Mouse (Mus musculus) lung, embryonic 14.5 days (tissue): ENCODE measurements at regions not wholly inside any gene's neighbourhood (a gene's known extent, or its start where the extent isn't known, plus 50 kb on each side); places are given as distances from the start of the nearest gene placed in this dataset.

Experiments
- ATAC-seq: fragments of 200-750 bp; cut with Nextera tagmentation; 2 replicates; pipeline ENCODE4 v1.8.0; 2017; ENCODE audit warnings: mild to moderate bottlenecking, moderate TSS enrichment, moderate library complexity; ENCODE audit not compliant: insufficient read depth
- DNase-seq: peaks from one replicate; pipeline ENCODE4 v3.0.0-alpha.2; 2015
- H3K27ac ChIP-seq: fragments of 300-500 bp; sonication (generic); 2 replicates; pipeline ENCODE4 v1.5.1; 2014; ENCODE audit warnings: low read depth, mild to moderate bottlenecking, moderate library complexity
- H3K27me3 ChIP-seq: fragments of 300-500 bp; sonication (generic); 2 replicates; pipeline ENCODE4 v1.6.1; 2014; ENCODE audit warnings: low read length, control low read depth; ENCODE audit not compliant: insufficient read depth
- H3K36me3 ChIP-seq: fragments of 300-500 bp; sonication (generic); 2 replicates; pipeline ENCODE4 v1.6.1; 2014; ENCODE audit warnings: control low read depth; ENCODE audit not compliant: insufficient read depth
- H3K4me1 ChIP-seq: fragments of 300-500 bp; sonication (generic); 2 replicates; pipeline ENCODE4 v1.6.1; 2014; ENCODE audit warnings: antibody characterized with exemption, control low read depth; ENCODE audit not compliant: insufficient read depth
- H3K4me2 ChIP-seq: fragments of 300-500 bp; sonication (generic); 2 replicates; pipeline ENCODE4 v1.6.1; 2014; ENCODE audit warnings: mild to moderate bottlenecking
- H3K4me3 ChIP-seq: fragments of 300-500 bp; sonication (generic); 2 replicates; pipeline ENCODE4 v1.5.1; 2014; ENCODE audit warnings: low read depth, low read length
- H3K9ac ChIP-seq: fragments of 300-500 bp; sonication (generic); 2 replicates; pipeline ENCODE4 v1.6.1; 2014
- H3K9me3 ChIP-seq: fragments of 300-500 bp; sonication (generic); 2 replicates; pipeline ENCODE4 v1.6.1; 2016; ENCODE audit warnings: low read depth, low read length, control low read depth
- CTCF ChIP-seq: IDR thresholded peaks from 2 replicates; pipeline ENCODE4 v1.5.1; 2016; ENCODE audit warnings: antibody characterized with exemption, low read depth
- WGBS: fragments of 180-500 bp; shearing (Covaris S2); extraction: QIAGEN DNeasy Blood & Tissue Kit; methylation state at CpG from one replicate; pipeline ENCODE4 v1.1.7; 2014; 5-methylcytosine and 5-hydroxymethylcytosine counted together

GRCm38 (mm10) chr9:52337786-52338322 is 169.5 kb upstream of the Zc3h12c start:
- Histone ChIP-seq H3K27me3 (no peaks in the 10 kb centered on the region), H3K9ac (no peak overlapping the region), H3K4me2 (no peak overlapping the region), H3K4me1 (no peaks in the 10 kb centered on the region), H3K9me3 (no peaks in the 10 kb centered on the region), H3K27ac (no peak overlapping the region), H3K4me3 (no peak overlapping the region), H3K36me3 (no peaks in the 10 kb centered on the region)
- ATAC-seq: no peak
- 80% methylated on average over 4 of the region's 4 CpGs for WGBS
- DNase-seq: no peak
- TF ChIP-seq CTCF: no peak

DNA sequence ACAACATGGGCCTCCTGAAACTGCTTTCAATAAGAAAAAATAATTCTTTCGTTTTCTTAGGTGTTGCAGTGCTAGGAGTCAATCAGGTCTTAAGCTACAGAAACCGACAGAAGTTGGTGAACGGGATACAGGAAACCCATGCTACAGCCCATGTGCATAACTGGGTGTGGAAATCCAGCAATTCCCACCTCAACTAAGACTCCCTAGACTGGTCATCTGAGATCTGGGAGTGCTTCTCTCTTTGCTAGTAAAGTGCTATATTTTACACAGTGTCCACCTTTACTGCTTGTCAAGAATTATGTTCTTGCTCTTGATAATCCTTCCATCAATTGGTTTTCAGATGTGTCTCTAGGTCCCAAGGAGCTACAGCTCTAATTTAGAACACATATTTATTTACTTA is 166.4 kb upstream of the Zc3h12c start:
- no peak for DNase-seq
- H3K9me3 ChIP-seq: no peaks in the 10 kb centered on the region
- no peak for ATAC-seq
- 90% methylated on average over 3 of the region's 3 CpGs for WGBS
- H3K4me2 ChIP-seq: no peak overlapping the region
- no peaks in the 10 kb centered on the region for H3K36me3 ChIP-seq
- H3K9ac ChIP-seq: no peak overlapping the region
- H3K27me3 ChIP-seq: no peaks in the 10 kb centered on the region
- no peak overlapping the region for H3K27ac ChIP-seq
- no peak overlapping the region for H3K4me3 ChIP-seq
- no peak for TF ChIP-seq CTCF
- H3K4me1 ChIP-seq: no peaks in the 10 kb centered on the region

DNA sequence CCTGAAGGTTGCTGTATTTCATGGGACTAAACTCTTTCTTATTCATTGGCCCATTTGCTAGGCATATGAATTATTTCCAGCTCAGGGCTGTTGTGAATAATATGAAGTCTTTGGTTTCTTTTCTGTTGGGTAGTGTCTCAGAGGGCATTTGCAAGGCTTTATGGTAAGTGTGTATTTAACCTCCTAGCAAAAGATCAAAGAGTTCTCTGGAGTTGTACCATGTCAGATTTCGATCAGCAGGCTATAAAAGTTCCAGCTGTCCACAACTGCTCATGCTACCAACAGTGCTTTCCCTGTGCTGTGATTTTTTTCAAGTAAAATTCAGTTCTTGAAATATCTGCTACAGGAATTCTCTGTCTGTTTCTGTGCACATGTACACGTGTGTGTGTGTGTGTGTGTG is 165.5 kb upstream of the Zc3h12c start:
- H3K9me3 ChIP-seq: no peaks in the 10 kb centered on the region
- H3K27ac ChIP-seq: no peak overlapping the region
- H3K36me3 ChIP-seq: no peaks in the 10 kb centered on the region
- DNase-seq (no peak), ATAC-seq (no peak)
- no peak overlapping the region for H3K4me3 ChIP-seq
- no peak for TF ChIP-seq CTCF
- WGBS: 24% methylated on average over 2 of the region's 2 CpGs
- H3K4me2 ChIP-seq: no peak overlapping the region
- no peak overlapping the region for H3K9ac ChIP-seq
- no peaks in the 10 kb centered on the region for H3K4me1 ChIP-seq
- H3K27me3 ChIP-seq: no peaks in the 10 kb centered on the region

GRCm38 (mm10) chr9:52331748-52332147 is 163.4 kb upstream of the Zc3h12c start:
- 35% methylated on average over 1 of the region's 1 CpGs for WGBS

GRCm38 (mm10) chr9:52330652-52331051 is 162.3 kb upstream of the Zc3h12c start:
- DNase-seq (no peak), ATAC-seq (no peak)
- TF ChIP-seq CTCF: no peak
- Histone ChIP-seq H3K9me3 (no peaks in the 10 kb centered on the region), H3K4me2 (no peak overlapping the region), H3K27ac (no peak overlapping the region), H3K9ac (no peak overlapping the region), H3K27me3 (no peaks in the 10 kb centered on the region), H3K4me3 (no peak overlapping the region), H3K4me1 (no peaks in the 10 kb centered on the region), H3K36me3 (no peaks in the 10 kb centered on the region)
- 77% methylated on average over 3 of the region's 3 CpGs for WGBS

More at GRCm38 (mm10) chr9:52331748-52332147, 163.4 kb upstream of the Zc3h12c start:
- ATAC-seq (no peak), DNase-seq (no peak)
- H3K27me3 ChIP-seq: no peaks in the 10 kb centered on the region
- no peak overlapping the region for H3K9ac ChIP-seq
- H3K4me3 ChIP-seq: no peak overlapping the region
- no peak overlapping the region for H3K4me2 ChIP-seq
- no peaks in the 10 kb centered on the region for H3K4me1 ChIP-seq
- H3K36me3 ChIP-seq: no peaks in the 10 kb centered on the region
- H3K27ac ChIP-seq: no peak overlapping the region
- TF ChIP-seq CTCF: no peak
- no peaks in the 10 kb centered on the region for H3K9me3 ChIP-seq

GRCm38 (mm10) chr9:52324347-52324746 is 156.0 kb upstream of the Zc3h12c start:
- no peak overlapping the region for H3K4me3 ChIP-seq
- H3K4me2 ChIP-seq: no peak overlapping the region
- H3K36me3 ChIP-seq: no peaks in the 10 kb centered on the region
- no peak overlapping the region for H3K27ac ChIP-seq
- no peak overlapping the region for H3K9ac ChIP-seq
- no peaks in the 10 kb centered on the region for H3K9me3 ChIP-seq
- ATAC-seq (no peak), DNase-seq (no peak)
- no peak for TF ChIP-seq CTCF
- no peaks in the 10 kb centered on the region for H3K27me3 ChIP-seq
- no peaks in the 10 kb centered on the region for H3K4me1 ChIP-seq
- 81% methylated on average over 2 of the region's 2 CpGs for WGBS

DNA sequence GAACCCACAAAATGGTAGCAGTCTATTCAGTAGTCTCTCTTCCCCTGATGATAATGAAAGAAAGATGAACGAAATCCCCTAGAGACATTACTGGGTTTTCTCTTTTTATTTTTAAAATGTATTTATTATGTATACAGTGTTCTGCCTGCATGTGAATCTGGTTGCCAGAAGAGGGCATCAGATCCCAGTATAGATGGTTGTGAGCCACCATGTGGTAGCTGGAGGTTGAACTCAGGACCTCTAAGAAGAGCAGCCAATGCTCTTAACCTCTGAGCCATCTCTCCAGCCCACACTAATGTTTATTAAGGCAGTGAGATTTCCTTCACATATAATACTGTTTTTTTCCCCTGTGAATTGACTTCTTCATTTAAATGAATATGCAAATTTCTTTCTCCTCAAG is 155.4 kb upstream of the Zc3h12c start:
- 81% methylated on average over 1 of the region's 1 CpGs for WGBS
- H3K9ac ChIP-seq: no peak overlapping the region
- H3K4me2 ChIP-seq: no peak overlapping the region
- no peaks in the 10 kb centered on the region for H3K4me1 ChIP-seq
- no peaks in the 10 kb centered on the region for H3K9me3 ChIP-seq
- no peaks in the 10 kb centered on the region for H3K27me3 ChIP-seq
- ATAC-seq (no peak), DNase-seq (no peak)
- H3K27ac ChIP-seq: no peak overlapping the region
- no peaks in the 10 kb centered on the region for H3K36me3 ChIP-seq
- TF ChIP-seq CTCF: peak; percentile 28
- H3K4me3 ChIP-seq: no peak overlapping the region

DNA sequence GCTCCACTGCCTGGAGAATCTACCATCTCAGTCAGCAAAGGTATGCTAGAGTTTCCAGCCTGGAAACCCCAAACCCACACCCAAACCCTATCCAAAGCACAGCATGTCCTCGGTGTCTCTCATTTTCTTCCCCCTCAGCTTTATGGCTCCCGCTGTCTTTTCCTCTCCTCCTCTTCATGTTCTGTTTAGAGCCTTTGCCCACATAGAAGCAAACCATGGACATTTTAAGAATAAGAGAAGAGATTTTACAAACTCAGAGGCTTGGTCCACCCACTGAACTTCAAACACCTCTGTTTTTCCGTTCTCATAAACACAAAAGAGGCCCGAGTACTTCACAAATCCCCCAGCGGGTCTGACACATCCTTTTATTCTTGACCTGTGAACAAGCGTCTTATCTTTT is 154.9 kb upstream of the Zc3h12c start:
- Histone ChIP-seq H3K27me3 (no peaks in the 10 kb centered on the region), H3K27ac (no peak overlapping the region), H3K4me2 (no peak overlapping the region), H3K9me3 (no peaks in the 10 kb centered on the region), H3K9ac (no peak overlapping the region), H3K4me1 (no peaks in the 10 kb centered on the region), H3K4me3 (no peak overlapping the region), H3K36me3 (no peaks in the 10 kb centered on the region)
- ATAC-seq: no peak
- DNase-seq: no peak
- WGBS: 68% methylated on average over 6 of the region's 6 CpGs
- no peak for TF ChIP-seq CTCF
